In genomic region chr14:21567293-21567984, GRCm38 (mm10) we compare ENCODE assay signal across 20 mouse cellular contexts.
DNase-seq lines count a peak whose midpoint lies in the region; ATAC-seq and TF ChIP-seq lines count a peak whose summit lies in the region.
"Had no signal": no experiment of that assay in that cellular context is flagged by ENCODE, and none has a peak within 500 bp of the region (broad histone marks: within the 10 kb centered on the region; RNA-seq: fewer than 3 reads in every experiment).

No protein-coding gene starts in this region.

- no peak for TF ChIP-seq POLR2A in liver, adult 2 months (IDR thresholded peaks at IDR 0.05; ENCODE audit: extremely low read depth, insufficient read depth, low read length)

- H3K4me1 ChIP-seq in forebrain, embryonic 15.5 days, result peaks cover 49% of the 10 kb centered on the region
- peaks cover 44% of the 10 kb centered on the region for H3K4me1 ChIP-seq in forebrain, embryonic 10.5 days
- peaks cover 10% of the 10 kb centered on the region for H3K4me1 ChIP-seq in liver, adult 2 months (ENCODE audit: control insufficient read depth, insufficient read depth, low read length)
- peaks cover 7% of the 10 kb centered on the region; the same call in 1 of the 2 replicates for H3K4me1 ChIP-seq in intestine, embryonic 15.5 days (replicated peaks)

- no peak for DNase-seq in forebrain, embryonic 10.5 days (ENCODE audit: extremely low spot score, low spot score)
- peak; percentile 69 for DNase-seq in liver, adult 2 months (ENCODE audit: extremely low read depth, low read depth, low spot score)
- DNase-seq in liver, result no peak
- no peak for DNase-seq in heart, adult 11 months
- DNase-seq: adrenal gland, adult 2 months; adrenal gland, postnatal 25 days; cerebellum, adult 18-20 months; cerebellum, postnatal 14 days; embryo, embryonic 11 days; heart, adult 2 months; heart, postnatal 14 days had no signal

- ATAC-seq in forebrain, embryonic 15.5 days (replicated peaks), result no peak
- ATAC-seq in intestine, embryonic 15.5 days, result peak; percentile 60
- ATAC-seq: forebrain, embryonic 13.5 days; hindbrain, postnatal 0 days had no signal

- H3K4me2 ChIP-seq in forebrain, embryonic 15.5 days (replicated peaks), result no peak overlapping the region
- H3K4me2 ChIP-seq in intestine, embryonic 15.5 days (replicated peaks), result no peak overlapping the region
- H3K4me2 ChIP-seq: embryonic facial prominence, embryonic 15.5 days; forebrain, embryonic 13.5 days; heart, embryonic 11.5 days; heart, embryonic 15.5 days; hindbrain, embryonic 13.5 days had no signal

- H3K27ac ChIP-seq in forebrain, embryonic 15.5 days (replicated peaks), result 0 out of 2 replicates have a peak overlapping the region, but pooled peaks have one; percentile 21
- H3K27ac ChIP-seq in forebrain, embryonic 10.5 days, result no peak overlapping the region
- H3K27ac ChIP-seq in liver, adult 2 months (replicated peaks; ENCODE audit: insufficient read depth, low read depth, low read length), result no peak overlapping the region
- no peak overlapping the region for H3K27ac ChIP-seq in intestine, embryonic 15.5 days
- H3K27ac ChIP-seq: embryonic facial prominence, embryonic 15.5 days; heart, adult 2 months; heart, embryonic 15.5 days; hindbrain, embryonic 13.5 days; hindbrain, postnatal 0 days had no signal

- TF ChIP-seq CTCF in liver, adult 2 months (IDR thresholded peaks at IDR 0.05; ENCODE audit: low read depth, low read length), result no peak

- H3K4me3 ChIP-seq in forebrain, embryonic 15.5 days, result no peak overlapping the region
- no peak overlapping the region for H3K4me3 ChIP-seq in forebrain, embryonic 10.5 days
- H3K4me3 ChIP-seq in liver, adult 2 months (ENCODE audit: insufficient read depth, low read depth, low read length), result no peak overlapping the region
- no peak overlapping the region for H3K4me3 ChIP-seq in intestine, embryonic 15.5 days (replicated peaks)
- H3K4me3 ChIP-seq: embryonic facial prominence, embryonic 15.5 days; erythroblast, embryonic 14.5 days; forebrain, embryonic 13.5 days; heart, adult 2 months; heart, embryonic 15.5 days; hindbrain, embryonic 13.5 days had no signal

- WGBS in forebrain, embryonic 15.5 days, result 89% methylated on average over 7 of the region's 7 CpGs
- WGBS in forebrain, embryonic 10.5 days, result 95% methylated on average over 7 of the region's 7 CpGs
- WGBS in liver, adult 2 months, result 74% methylated on average over 7 of the region's 7 CpGs
- 86% methylated on average over 7 of the region's 7 CpGs for WGBS in intestine, embryonic 15.5 days

- H3K79me2 ChIP-seq in liver, adult 2 months (ENCODE audit: control insufficient read depth, insufficient read depth, low read length), result peaks cover 22% of the 10 kb centered on the region; the same call in 1 of the 2 replicates

- no peaks in the 10 kb centered on the region for H3K27me3 ChIP-seq in forebrain, embryonic 15.5 days
- H3K27me3 ChIP-seq in forebrain, embryonic 10.5 days (ENCODE audit: poor library complexity, severe bottlenecking), result no peaks in the 10 kb centered on the region
- H3K27me3 ChIP-seq in liver, adult 2 months (ENCODE audit: control insufficient read depth, insufficient read depth, low read length), result no peaks in the 10 kb centered on the region
- no peaks in the 10 kb centered on the region for H3K27me3 ChIP-seq in intestine, embryonic 15.5 days (replicated peaks)
- H3K27me3 ChIP-seq: embryonic facial prominence, embryonic 15.5 days; forebrain, embryonic 13.5 days; heart, embryonic 15.5 days; hindbrain, embryonic 13.5 days had no signal

- H3K36me3 ChIP-seq in forebrain, embryonic 15.5 days, result no peaks in the 10 kb centered on the region
- no peaks in the 10 kb centered on the region for H3K36me3 ChIP-seq in forebrain, embryonic 10.5 days (replicated peaks)
- no peaks in the 10 kb centered on the region for H3K36me3 ChIP-seq in liver, adult 2 months (ENCODE audit: control insufficient read depth, insufficient read depth, low read length)
- no peaks in the 10 kb centered on the region for H3K36me3 ChIP-seq in intestine, embryonic 15.5 days
- H3K36me3 ChIP-seq: embryonic facial prominence, embryonic 15.5 days; heart, embryonic 15.5 days; hindbrain, embryonic 13.5 days had no signal

- no peaks in the 10 kb centered on the region for H3K9me3 ChIP-seq in forebrain, embryonic 15.5 days
- H3K9me3 ChIP-seq in forebrain, embryonic 10.5 days, result no peaks in the 10 kb centered on the region
- no peaks in the 10 kb centered on the region for H3K9me3 ChIP-seq in intestine, embryonic 15.5 days
- H3K9me3 ChIP-seq: embryonic facial prominence, embryonic 15.5 days; forebrain, embryonic 13.5 days; heart, embryonic 15.5 days; hindbrain, embryonic 13.5 days had no signal

- H3K9ac ChIP-seq in forebrain, embryonic 15.5 days (replicated peaks), result no peak overlapping the region
- no peak overlapping the region for H3K9ac ChIP-seq in liver, adult 2 months (ENCODE audit: low read depth, low read length)
- H3K9ac ChIP-seq in intestine, embryonic 15.5 days, result no peak overlapping the region
- H3K9ac ChIP-seq: embryonic facial prominence, embryonic 15.5 days; forebrain, embryonic 13.5 days; heart, embryonic 15.5 days; hindbrain, embryonic 13.5 days had no signal
